Mouse (Mus musculus): Measurements from ENCODE around the gene Cnnm4. TPM values are rescaled to one million over a fixed set of nuclear protein-coding genes. Genes with fewer than 3 reads are reported as not detected.

Gene Cnnm4
- polyA plus RNA-seq, 1 experiment from 2014 or later: 10.4 TPM

- peak within 1 kb of the TSS; percentile 55 for H3K4me2 ChIP-seq (replicated peaks; ENCODE audit: low read depth, low read length)
- H3K4me1 ChIP-seq (replicated peaks; ENCODE audit: control insufficient read depth, insufficient read depth, low read length): no peaks in the 10 kb centered on the region
- H3K27me3 ChIP-seq (ENCODE audit: control insufficient read depth, insufficient read depth, low read length): no peaks in the 10 kb centered on the region
- peak within 1 kb of the TSS; percentile 79 for H3K4me3 ChIP-seq (ENCODE audit: low read depth, low read length)
- WGBS: under 1% methylated on average over 53 of the region's 57 CpGs
- H3K27ac ChIP-seq (ENCODE audit: low read depth, low read length): peak within 1 kb of the TSS; percentile 80; the same call in 1 of the 2 replicates
- peak within 1 kb of the TSS; percentile 79 for H3K9ac ChIP-seq (ENCODE audit: low read depth, low read length)
- no peaks in the 10 kb centered on the region for H3K36me3 ChIP-seq (ENCODE audit: control insufficient read depth, insufficient read depth, low read length)
- ATAC-seq (ENCODE audit: low FRiP score): peak; percentile 98
- no peaks in the 10 kb centered on the region for H3K9me3 ChIP-seq (ENCODE audit: control insufficient read depth, low read length)
- peak; percentile 97 for DNase-seq (ENCODE audit: low spot score)
Observed at GRCm38 (mm10) chr1:36444471-36445464, 26.7 kb upstream of the Cnnm4 start, which contains the start of gene Lman2l. TSS of gene Lman2l (minus strand) at chr1:36445271.

- Histone ChIP-seq H3K4me3 (ENCODE audit: low read depth, low read length) (no peak overlapping the region; the same call in 1 of the 2 replicates), H3K27ac (ENCODE audit: low read depth, low read length) (0 out of 2 replicates have a peak overlapping the region, but pooled peaks have one; percentile 25), H3K4me1 (replicated peaks; ENCODE audit: control insufficient read depth, insufficient read depth, low read length) (no peaks in the 10 kb centered on the region), H3K27me3 (ENCODE audit: control insufficient read depth, insufficient read depth, low read length) (no peaks in the 10 kb centered on the region), H3K36me3 (ENCODE audit: control insufficient read depth, insufficient read depth, low read length) (no peaks in the 10 kb centered on the region), H3K9me3 (ENCODE audit: control insufficient read depth, low read length) (no peaks in the 10 kb centered on the region), H3K4me2 (replicated peaks; ENCODE audit: low read depth, low read length) (no peak overlapping the region), H3K9ac (ENCODE audit: low read depth, low read length) (no peak overlapping the region)
- 43% methylated on average over 8 of the region's 8 CpGs for WGBS
- DNase-seq (ENCODE audit: low spot score): no peak
- peak; percentile 46 for ATAC-seq (ENCODE audit: low FRiP score)
Observed at GRCm38 (mm10) chr1:36445508-36445907, 25.9 kb upstream of the Cnnm4 start.

- no peak for DNase-seq (ENCODE audit: low spot score)
- no peak overlapping the region for H3K4me2 ChIP-seq (replicated peaks; ENCODE audit: low read depth, low read length)
- WGBS: 86% methylated on average over 5 of the region's 5 CpGs
Observed at GRCm38 (mm10) chr1:36446106-36446824, 25.2 kb upstream of the Cnnm4 start.

GRCm38 (mm10) chr1:36446841-36447240, 24.6 kb upstream of the Cnnm4 start:
- ATAC-seq (ENCODE audit: low FRiP score) (no peak), DNase-seq (ENCODE audit: low spot score) (no peak)
- no peaks in the 10 kb centered on the region for H3K9me3 ChIP-seq (ENCODE audit: control insufficient read depth, low read length)
- no peaks in the 10 kb centered on the region for H3K4me1 ChIP-seq (replicated peaks; ENCODE audit: control insufficient read depth, insufficient read depth, low read length)
- no peak overlapping the region for H3K4me3 ChIP-seq (ENCODE audit: low read depth, low read length)
- H3K27me3 ChIP-seq (ENCODE audit: control insufficient read depth, insufficient read depth, low read length): no peaks in the 10 kb centered on the region
- H3K27ac ChIP-seq (ENCODE audit: low read depth, low read length): no peak overlapping the region
- WGBS: 92% methylated on average over 5 of the region's 5 CpGs
- H3K4me2 ChIP-seq (replicated peaks; ENCODE audit: low read depth, low read length): no peak overlapping the region
- H3K36me3 ChIP-seq (ENCODE audit: control insufficient read depth, insufficient read depth, low read length): no peaks in the 10 kb centered on the region
- no peak overlapping the region for H3K9ac ChIP-seq (ENCODE audit: low read depth, low read length)

More at GRCm38 (mm10) chr1:36446106-36446824, 25.2 kb upstream of the Cnnm4 start:
- Histone ChIP-seq H3K4me3 (ENCODE audit: low read depth, low read length) (no peak overlapping the region), H3K9me3 (ENCODE audit: control insufficient read depth, low read length) (no peaks in the 10 kb centered on the region), H3K27ac (ENCODE audit: low read depth, low read length) (no peak overlapping the region), H3K9ac (ENCODE audit: low read depth, low read length) (no peak overlapping the region), H3K27me3 (ENCODE audit: control insufficient read depth, insufficient read depth, low read length) (no peaks in the 10 kb centered on the region), H3K4me1 (replicated peaks; ENCODE audit: control insufficient read depth, insufficient read depth, low read length) (no peaks in the 10 kb centered on the region), H3K36me3 (ENCODE audit: control insufficient read depth, insufficient read depth, low read length) (no peaks in the 10 kb centered on the region)
- no peak for ATAC-seq (ENCODE audit: low FRiP score)

DNA sequence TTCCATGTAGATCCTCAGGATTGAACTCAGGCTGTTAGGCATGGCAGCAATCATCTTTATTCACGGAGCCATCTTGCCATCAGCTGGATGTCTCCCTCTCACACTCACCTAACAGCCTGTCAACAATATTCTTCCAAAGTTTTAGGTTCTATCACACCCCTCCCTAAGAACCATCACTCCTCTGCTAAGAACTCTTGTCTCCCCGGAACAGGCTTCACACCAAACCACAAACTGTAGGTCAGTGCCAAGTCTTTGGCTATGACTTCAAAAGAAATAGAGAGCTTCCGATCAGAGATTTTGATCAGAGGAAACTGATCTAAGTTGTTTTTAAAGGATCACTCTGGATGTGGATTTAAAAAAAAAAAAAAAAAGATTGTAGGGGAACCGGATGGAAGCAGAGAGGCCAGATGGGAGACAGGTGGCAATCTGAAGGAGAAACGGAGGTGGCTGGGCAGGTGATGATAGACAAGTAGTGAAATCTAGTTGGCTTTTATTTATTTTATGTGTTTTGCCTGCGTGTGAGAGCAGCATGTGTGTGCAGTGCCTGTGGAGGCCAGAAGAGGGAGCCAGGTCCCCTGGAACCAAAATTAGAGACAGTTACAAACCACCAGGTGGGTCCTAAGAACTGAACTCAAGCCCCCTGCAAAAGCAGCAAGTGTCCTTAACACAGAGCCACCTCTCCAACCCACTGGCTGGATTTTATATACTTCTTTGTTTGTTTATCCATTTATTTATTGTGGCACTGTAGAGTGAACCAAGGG, 17.2 kb upstream of the Cnnm4 start:
- WGBS: 87% methylated on average over 6 of the region's 6 CpGs
- H3K9me3 ChIP-seq (ENCODE audit: control insufficient read depth, low read length): no peaks in the 10 kb centered on the region
- H3K27me3 ChIP-seq (ENCODE audit: control insufficient read depth, insufficient read depth, low read length): no peaks in the 10 kb centered on the region
- H3K4me2 ChIP-seq (replicated peaks; ENCODE audit: low read depth, low read length): no peak overlapping the region
- no peaks in the 10 kb centered on the region for H3K36me3 ChIP-seq (ENCODE audit: control insufficient read depth, insufficient read depth, low read length)
- H3K4me3 ChIP-seq (ENCODE audit: low read depth, low read length): no peak overlapping the region
- ATAC-seq (ENCODE audit: low FRiP score) (no peak), DNase-seq (ENCODE audit: low spot score) (no peak)
- no peak overlapping the region for H3K9ac ChIP-seq (ENCODE audit: low read depth, low read length)
- no peaks in the 10 kb centered on the region for H3K4me1 ChIP-seq (replicated peaks; ENCODE audit: control insufficient read depth, insufficient read depth, low read length)
- H3K27ac ChIP-seq (ENCODE audit: low read depth, low read length): no peak overlapping the region

DNA sequence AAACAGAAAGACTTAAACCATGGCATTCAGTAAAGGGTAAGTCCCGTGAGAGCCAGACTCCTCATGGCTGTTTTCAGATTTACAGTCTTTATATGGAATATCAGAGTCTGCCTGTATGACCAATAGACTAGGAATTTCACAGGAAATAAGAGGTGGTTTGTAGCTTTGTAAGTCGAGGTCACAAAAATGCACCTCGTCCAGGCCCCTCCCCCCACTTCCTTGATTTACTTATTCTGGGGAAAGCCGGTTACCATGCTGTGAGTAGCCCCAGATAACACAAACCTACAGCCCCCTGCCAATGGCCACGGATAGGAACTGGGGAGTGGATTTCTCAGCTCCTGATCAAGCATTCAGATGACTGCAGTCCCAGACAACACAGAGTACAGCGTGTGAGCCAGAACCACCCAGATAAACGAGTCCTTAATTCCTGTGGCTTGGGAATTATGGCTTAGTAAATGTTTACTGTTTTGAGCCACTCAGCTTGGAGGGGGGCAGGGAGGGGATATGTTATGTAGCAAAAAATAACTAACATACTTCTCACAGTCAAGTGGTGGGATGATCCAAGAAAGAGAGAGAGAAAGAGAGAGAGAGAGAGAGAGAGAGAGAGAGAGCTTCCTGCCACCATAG, 13.9 kb upstream of the Cnnm4 start:
- Histone ChIP-seq H3K9ac (ENCODE audit: low read depth, low read length) (no peak overlapping the region), H3K4me2 (replicated peaks; ENCODE audit: low read depth, low read length) (no peak overlapping the region), H3K27me3 (ENCODE audit: control insufficient read depth, insufficient read depth, low read length) (no peaks in the 10 kb centered on the region), H3K36me3 (ENCODE audit: control insufficient read depth, insufficient read depth, low read length) (no peaks in the 10 kb centered on the region), H3K9me3 (ENCODE audit: control insufficient read depth, low read length) (no peaks in the 10 kb centered on the region), H3K27ac (ENCODE audit: low read depth, low read length) (no peak overlapping the region), H3K4me1 (replicated peaks; ENCODE audit: control insufficient read depth, insufficient read depth, low read length) (no peaks in the 10 kb centered on the region), H3K4me3 (ENCODE audit: low read depth, low read length) (no peak overlapping the region)
- DNase-seq (ENCODE audit: low spot score) (no peak), ATAC-seq (ENCODE audit: low FRiP score) (no peak)
- 46% methylated on average over 7 of the region's 7 CpGs for WGBS

DNA sequence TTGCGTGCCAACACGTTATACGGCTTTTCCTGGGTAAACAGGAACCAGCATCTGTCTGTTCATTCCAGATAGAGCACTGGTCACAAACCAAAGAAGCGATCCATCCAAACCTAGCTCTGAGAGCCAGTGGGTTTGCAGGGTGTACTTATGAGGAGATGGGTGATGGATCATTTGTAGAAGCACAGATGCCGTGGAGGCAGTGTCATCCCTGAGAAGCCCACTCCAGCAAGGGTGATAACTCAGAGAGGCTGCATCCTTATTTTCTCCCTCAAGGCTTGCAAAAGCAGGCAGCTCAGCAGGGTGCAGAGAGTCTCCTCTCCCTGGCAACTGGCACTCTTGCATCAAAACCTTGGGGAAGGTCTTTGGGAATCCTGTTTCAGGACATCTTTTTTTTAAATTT, 13.3 kb upstream of the Cnnm4 start:
- Histone ChIP-seq H3K4me3 (ENCODE audit: low read depth, low read length) (no peak overlapping the region), H3K9me3 (ENCODE audit: control insufficient read depth, low read length) (no peaks in the 10 kb centered on the region), H3K27me3 (ENCODE audit: control insufficient read depth, insufficient read depth, low read length) (no peaks in the 10 kb centered on the region), H3K4me2 (replicated peaks; ENCODE audit: low read depth, low read length) (no peak overlapping the region), H3K9ac (ENCODE audit: low read depth, low read length) (no peak overlapping the region), H3K27ac (ENCODE audit: low read depth, low read length) (no peak overlapping the region), H3K36me3 (ENCODE audit: control insufficient read depth, insufficient read depth, low read length) (no peaks in the 10 kb centered on the region), H3K4me1 (replicated peaks; ENCODE audit: control insufficient read depth, insufficient read depth, low read length) (no peaks in the 10 kb centered on the region)
- no peak for ATAC-seq (ENCODE audit: low FRiP score)
- no peak for DNase-seq (ENCODE audit: low spot score)
- 82% methylated on average over 5 of the region's 5 CpGs for WGBS

GRCm38 (mm10) chr1:36461829-36462228, 9.6 kb upstream of the Cnnm4 start:
- H3K4me3 ChIP-seq (ENCODE audit: low read depth, low read length): no peak overlapping the region
- 62% methylated on average over 2 of the region's 2 CpGs for WGBS
- no peak overlapping the region for H3K9ac ChIP-seq (ENCODE audit: low read depth, low read length)

More at GRCm38 (mm10) chr1:36461829-36462228, 9.6 kb upstream of the Cnnm4 start:
- H3K4me2 ChIP-seq (replicated peaks; ENCODE audit: low read depth, low read length): no peak overlapping the region
- DNase-seq (ENCODE audit: low spot score): no peak
- no peaks in the 10 kb centered on the region for H3K27me3 ChIP-seq (ENCODE audit: control insufficient read depth, insufficient read depth, low read length)
- no peaks in the 10 kb centered on the region for H3K4me1 ChIP-seq (replicated peaks; ENCODE audit: control insufficient read depth, insufficient read depth, low read length)
- H3K36me3 ChIP-seq (ENCODE audit: control insufficient read depth, insufficient read depth, low read length): no peaks in the 10 kb centered on the region
- ATAC-seq (ENCODE audit: low FRiP score): no peak
- no peak overlapping the region for H3K27ac ChIP-seq (ENCODE audit: low read depth, low read length)
- no peaks in the 10 kb centered on the region for H3K9me3 ChIP-seq (ENCODE audit: control insufficient read depth, low read length)
